Mouse (Mus musculus): ENCODE measurements around the gene Pkp1. TPM values are rescaled to one million over a fixed set of nuclear protein-coding genes. Genes with fewer than 3 reads are reported as not detected.

The Pkp1 gene
- total and polyA plus RNA-seq, 2 experiments from 2014 or later: 0.09 to 0.58 TPM

GRCm38 (mm10) chr1:135861091-135861490 lies 57.9 kb downstream of the Pkp1 start:
- no peaks in the 10 kb centered on the region for H3K9me3 ChIP-seq (ENCODE audit: low read length)
- DNase-seq (ENCODE audit: low spot score) (no peak), ATAC-seq (no peak)
- no peak overlapping the region for H3K27ac ChIP-seq
- no peaks in the 10 kb centered on the region for H3K36me3 ChIP-seq (ENCODE audit: insufficient read depth, low read length)
- H3K27me3 ChIP-seq (ENCODE audit: insufficient read depth, low read length): no peaks in the 10 kb centered on the region
- H3K4me3 ChIP-seq (ENCODE audit: low read length): no peak overlapping the region
- WGBS: 84% methylated on average over 5 of the region's 5 CpGs
- H3K4me1 ChIP-seq (ENCODE audit: insufficient read depth, low read length): no peaks in the 10 kb centered on the region
- no peak overlapping the region for H3K9ac ChIP-seq (replicated peaks; ENCODE audit: low read length)
- H3K4me2 ChIP-seq (ENCODE audit: low read depth, low read length): no peak overlapping the region
- no peak for TF ChIP-seq CTCF (IDR thresholded peaks at IDR 0.05; ENCODE audit: low read depth)

- Histone ChIP-seq H3K9me3 (ENCODE audit: low read length) (no peaks in the 10 kb centered on the region), H3K4me3 (ENCODE audit: low read length) (no peak overlapping the region), H3K4me2 (ENCODE audit: low read depth, low read length) (no peak overlapping the region), H3K27me3 (ENCODE audit: insufficient read depth, low read length) (no peaks in the 10 kb centered on the region), H3K9ac (replicated peaks; ENCODE audit: low read length) (no peak overlapping the region), H3K27ac (no peak overlapping the region), H3K4me1 (ENCODE audit: insufficient read depth, low read length) (no peaks in the 10 kb centered on the region), H3K36me3 (ENCODE audit: insufficient read depth, low read length) (no peaks in the 10 kb centered on the region)
- WGBS: 88% methylated on average over 7 of the region's 7 CpGs
- no peak for DNase-seq (ENCODE audit: low spot score)
- TF ChIP-seq CTCF (IDR thresholded peaks at IDR 0.05; ENCODE audit: low read depth): no peak
- ATAC-seq: no peak
Observed at GRCm38 (mm10) chr1:135858533-135858932, 60.5 kb downstream of the Pkp1 start.

GRCm38 (mm10) chr1:135857137-135857775 lies 61.8 kb downstream of the Pkp1 start:
- Histone ChIP-seq H3K4me1 (ENCODE audit: insufficient read depth, low read length) (no peaks in the 10 kb centered on the region), H3K27me3 (ENCODE audit: insufficient read depth, low read length) (no peaks in the 10 kb centered on the region), H3K27ac (no peak overlapping the region), H3K36me3 (ENCODE audit: insufficient read depth, low read length) (no peaks in the 10 kb centered on the region), H3K9ac (replicated peaks; ENCODE audit: low read length) (no peak overlapping the region), H3K9me3 (ENCODE audit: low read length) (no peaks in the 10 kb centered on the region), H3K4me2 (ENCODE audit: low read depth, low read length) (no peak overlapping the region), H3K4me3 (ENCODE audit: low read length) (no peak overlapping the region)
- DNase-seq (ENCODE audit: low spot score) (no peak), ATAC-seq (no peak)
- 71% methylated on average over 11 of the region's 11 CpGs for WGBS
- TF ChIP-seq CTCF (IDR thresholded peaks at IDR 0.05; ENCODE audit: low read depth): no peak

GRCm38 (mm10) chr1:135856070-135856469 lies 62.9 kb downstream of the Pkp1 start:
- no peak for ATAC-seq
- H3K9me3 ChIP-seq (ENCODE audit: low read length): no peaks in the 10 kb centered on the region
- TF ChIP-seq CTCF (IDR thresholded peaks at IDR 0.05; ENCODE audit: low read depth): no peak
- no peaks in the 10 kb centered on the region for H3K27me3 ChIP-seq (ENCODE audit: insufficient read depth, low read length)
- no peak for DNase-seq (ENCODE audit: low spot score)
- no peaks in the 10 kb centered on the region for H3K36me3 ChIP-seq (ENCODE audit: insufficient read depth, low read length)
- H3K9ac ChIP-seq (replicated peaks; ENCODE audit: low read length): no peak overlapping the region
- no peak overlapping the region for H3K27ac ChIP-seq
- H3K4me3 ChIP-seq (ENCODE audit: low read length): no peak overlapping the region
- peaks cover 6% of the 10 kb centered on the region; the same call in 1 of the 2 replicates for H3K4me1 ChIP-seq (ENCODE audit: insufficient read depth, low read length)
- 75% methylated on average over 4 of the region's 4 CpGs for WGBS
- H3K4me2 ChIP-seq (ENCODE audit: low read depth, low read length): no peak overlapping the region

GRCm38 (mm10) chr1:135855344-135855687 lies 63.7 kb downstream of the Pkp1 start:
- 96% methylated on average over 1 of the region's 1 CpGs for WGBS
- TF ChIP-seq CTCF (IDR thresholded peaks at IDR 0.05; ENCODE audit: low read depth): no peak

DNA sequence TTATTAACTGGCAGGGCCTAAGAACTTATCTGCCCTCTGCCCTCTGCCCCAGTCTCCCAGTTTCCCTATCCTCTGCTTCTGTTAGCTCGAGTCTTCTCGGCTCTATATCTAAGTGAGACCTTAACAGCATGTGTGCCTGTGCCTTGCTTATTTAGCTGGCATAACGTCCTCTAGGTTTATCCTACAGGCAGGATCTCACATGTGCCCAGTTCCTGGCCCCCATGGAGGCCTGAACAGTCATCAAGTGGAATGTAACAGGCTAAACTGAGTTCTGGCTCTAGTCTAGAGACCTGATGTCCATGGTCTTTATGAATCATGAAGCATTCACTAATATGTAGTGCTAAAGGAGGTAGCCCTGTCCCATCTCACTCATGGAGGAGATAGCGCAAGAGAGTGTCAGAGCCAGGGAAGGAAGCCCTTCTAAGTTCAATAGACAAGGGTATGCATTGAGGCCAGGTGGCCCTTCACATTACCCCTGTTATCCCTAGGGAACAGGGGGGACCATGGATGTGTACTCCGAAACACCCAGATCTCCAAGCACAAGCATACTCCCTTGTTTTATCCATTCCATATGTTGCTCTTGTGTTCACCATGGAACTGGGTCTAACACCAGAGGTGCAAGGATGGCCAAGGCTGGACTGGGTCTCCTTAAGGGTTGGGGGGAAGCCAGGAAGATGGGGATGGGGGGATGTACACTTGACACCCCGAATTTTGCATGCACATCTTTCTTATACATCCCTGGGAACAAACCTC lies 64.2 kb downstream of the Pkp1 start:
- Histone ChIP-seq H3K27ac (no peak overlapping the region), H3K9me3 (ENCODE audit: low read length) (no peaks in the 10 kb centered on the region), H3K4me3 (ENCODE audit: low read length) (no peak overlapping the region), H3K9ac (replicated peaks; ENCODE audit: low read length) (no peak overlapping the region), H3K36me3 (ENCODE audit: insufficient read depth, low read length) (no peaks in the 10 kb centered on the region), H3K4me1 (ENCODE audit: insufficient read depth, low read length) (peaks cover 6% of the 10 kb centered on the region; the same call in 1 of the 2 replicates), H3K27me3 (ENCODE audit: insufficient read depth, low read length) (no peaks in the 10 kb centered on the region), H3K4me2 (ENCODE audit: low read depth, low read length) (no peak overlapping the region)
- no peak for DNase-seq (ENCODE audit: low spot score)
- no peak for ATAC-seq
- no peak for TF ChIP-seq CTCF (IDR thresholded peaks at IDR 0.05; ENCODE audit: low read depth)
- WGBS: 91% methylated on average over 6 of the region's 6 CpGs

More at GRCm38 (mm10) chr1:135855344-135855687, 63.7 kb downstream of the Pkp1 start:
- Histone ChIP-seq H3K4me1 (ENCODE audit: insufficient read depth, low read length) (peaks cover 6% of the 10 kb centered on the region; the same call in 1 of the 2 replicates), H3K4me2 (ENCODE audit: low read depth, low read length) (no peak overlapping the region), H3K36me3 (ENCODE audit: insufficient read depth, low read length) (no peaks in the 10 kb centered on the region), H3K27me3 (ENCODE audit: insufficient read depth, low read length) (no peaks in the 10 kb centered on the region), H3K9me3 (ENCODE audit: low read length) (no peaks in the 10 kb centered on the region), H3K27ac (no peak overlapping the region), H3K9ac (replicated peaks; ENCODE audit: low read length) (no peak overlapping the region), H3K4me3 (ENCODE audit: low read length) (no peak overlapping the region)
- DNase-seq (ENCODE audit: low spot score) (no peak), ATAC-seq (no peak)

- no peak for DNase-seq (ENCODE audit: low spot score)
- WGBS: 90% methylated on average over 4 of the region's 4 CpGs
- H3K27me3 ChIP-seq (ENCODE audit: insufficient read depth, low read length): no peaks in the 10 kb centered on the region
Observed at GRCm38 (mm10) chr1:135853200-135853599, 65.8 kb downstream of the Pkp1 start.

More at GRCm38 (mm10) chr1:135853200-135853599, 65.8 kb downstream of the Pkp1 start:
- H3K4me2 ChIP-seq (ENCODE audit: low read depth, low read length): no peak overlapping the region
- H3K27ac ChIP-seq: no peak overlapping the region
- H3K36me3 ChIP-seq (ENCODE audit: insufficient read depth, low read length): no peaks in the 10 kb centered on the region
- TF ChIP-seq CTCF (IDR thresholded peaks at IDR 0.05; ENCODE audit: low read depth): no peak
- peaks cover 6% of the 10 kb centered on the region; the same call in 1 of the 2 replicates for H3K4me1 ChIP-seq (ENCODE audit: insufficient read depth, low read length)
- H3K4me3 ChIP-seq (ENCODE audit: low read length): no peak overlapping the region
- no peak overlapping the region for H3K9ac ChIP-seq (replicated peaks; ENCODE audit: low read length)
- no peak for ATAC-seq
- no peaks in the 10 kb centered on the region for H3K9me3 ChIP-seq (ENCODE audit: low read length)

Measured in hindbrain, postnatal 0 days (tissue).